21 mouse cellular contexts compared by ENCODE assay signal in genomic region chr6:17348011-17348410, GRCm38 (mm10). TPM values are rescaled to one million over a fixed set of nuclear protein-coding genes. Genes with fewer than 3 reads are reported as not detected.
DNase-seq lines count a peak whose midpoint lies in the region; ATAC-seq and TF ChIP-seq lines count a peak whose summit lies in the region.
"Had no signal": no experiment of that assay in that cellular context is flagged by ENCODE, and none has a peak within 500 bp of the region (broad histone marks: within the 10 kb centered on the region; RNA-seq: fewer than 3 reads in every experiment).

No protein-coding gene starts in this region.

- no peaks in the 10 kb centered on the region for H3K36me3 ChIP-seq in heart, embryonic 10.5 days
- no peaks in the 10 kb centered on the region for H3K36me3 ChIP-seq in myocyte (ENCODE audit: control insufficient read depth, insufficient read depth)
- H3K36me3 ChIP-seq in liver, embryonic 11.5 days (ENCODE audit: control insufficient read depth, insufficient read depth, low read length) = no peaks in the 10 kb centered on the region
- H3K36me3 ChIP-seq: embryonic facial prominence, embryonic 13.5 days; forebrain, embryonic 15.5 days; heart, embryonic 13.5 days; hindbrain, embryonic 15.5 days had no signal

- H3K27me3 ChIP-seq in heart, embryonic 10.5 days (ENCODE audit: insufficient read depth, poor library complexity, severe bottlenecking) = no peaks in the 10 kb centered on the region
- no peaks in the 10 kb centered on the region for H3K27me3 ChIP-seq in myocyte (ENCODE audit: control insufficient read depth, insufficient read depth, insufficient read length)
- H3K27me3 ChIP-seq in liver, embryonic 11.5 days (replicated peaks; ENCODE audit: control insufficient read depth, insufficient read depth, low read length) = no peaks in the 10 kb centered on the region
- H3K27me3 ChIP-seq: CH12.LX; embryonic facial prominence, embryonic 13.5 days; forebrain, embryonic 15.5 days; heart, embryonic 13.5 days; hindbrain, embryonic 15.5 days had no signal

- H3K79me2 ChIP-seq in myocyte (ENCODE audit: control insufficient read depth, insufficient read depth) = no peaks in the 10 kb centered on the region

- no peak for TF ChIP-seq POLR2A in myocyte (IDR thresholded peaks at IDR 0.05; ENCODE audit: insufficient read length, low read depth)

- H3K27ac ChIP-seq in heart, embryonic 10.5 days = no peak overlapping the region
- H3K27ac ChIP-seq in liver, embryonic 11.5 days (ENCODE audit: low read depth, low read length) = no peak overlapping the region
- H3K27ac ChIP-seq: embryonic facial prominence, embryonic 13.5 days; forebrain, embryonic 15.5 days; heart, embryonic 13.5 days; hindbrain, embryonic 15.5 days had no signal

- peak; percentile 55 for DNase-seq in heart, adult 11 months
- no peak for DNase-seq in heart, embryonic 10.5 days (ENCODE audit: low spot score)
- DNase-seq in 3T3-L1 (ENCODE audit: low read depth, low spot score) = peak; percentile 94
- peak; percentile 72 for DNase-seq in NIH3T3 (ENCODE audit: low read depth)
- DNase-seq in liver, embryonic 11.5 days (ENCODE audit: low spot score) = no peak
- no peak for DNase-seq in c-Kit-positive CD71-positive TER-119-positive erythroid progenitor cells, embryonic 14.5 days (ENCODE audit: low spot score)
- DNase-seq: adrenal gland, adult 8-10 months; adrenal gland, postnatal 36 days; cerebellum, adult 11-12 months; cerebellum, adult 9-10 months; cerebellum, postnatal 25 days; gastrocnemius, postnatal 10 days; heart, postnatal 36 days had no signal

- H3K4me2 ChIP-seq in myocyte (ENCODE audit: low read depth) = peak overlapping the region; percentile 35
- no peak overlapping the region for H3K4me2 ChIP-seq in liver, embryonic 11.5 days
- H3K4me2 ChIP-seq: embryonic facial prominence, embryonic 13.5 days; forebrain, embryonic 15.5 days; heart, embryonic 13.5 days; hindbrain, embryonic 15.5 days had no signal

- no peaks in the 10 kb centered on the region for H3K9me3 ChIP-seq in heart, embryonic 10.5 days
- no peaks in the 10 kb centered on the region for H3K9me3 ChIP-seq in liver, embryonic 11.5 days (ENCODE audit: control insufficient read depth, low read length)
- H3K9me3 ChIP-seq: embryonic facial prominence, embryonic 13.5 days; forebrain, embryonic 15.5 days; heart, embryonic 13.5 days; hindbrain, embryonic 15.5 days had no signal

- H3ac ChIP-seq in myocyte (ENCODE audit: control insufficient read depth, insufficient read length) = no peak overlapping the region

- no peak overlapping the region for H3K4me3 ChIP-seq in heart, embryonic 10.5 days
- H3K4me3 ChIP-seq in myocyte = no peak overlapping the region
- no peak overlapping the region for H3K4me3 ChIP-seq in liver, embryonic 11.5 days (ENCODE audit: low read depth, low read length)
- H3K4me3 ChIP-seq: embryonic facial prominence, embryonic 13.5 days; erythroblast, embryonic 14.5 days; forebrain, embryonic 15.5 days; heart, embryonic 13.5 days; hindbrain, embryonic 15.5 days had no signal

- no peak for ATAC-seq in liver, embryonic 11.5 days (replicated peaks; ENCODE audit: low FRiP score)
- ATAC-seq: forebrain, embryonic 15.5 days; intestine, embryonic 16.5 days had no signal

- no peaks in the 10 kb centered on the region for H3K4me1 ChIP-seq in heart, embryonic 10.5 days
- no peaks in the 10 kb centered on the region for H3K4me1 ChIP-seq in liver, embryonic 11.5 days (replicated peaks; ENCODE audit: control insufficient read depth, insufficient read depth, low read length)
- H3K4me1 ChIP-seq: embryonic facial prominence, embryonic 13.5 days; forebrain, embryonic 15.5 days; heart, embryonic 13.5 days; hindbrain, embryonic 15.5 days had no signal

- no peak overlapping the region for H3K9ac ChIP-seq in liver, embryonic 11.5 days (ENCODE audit: low read depth, low read length)
- H3K9ac ChIP-seq: embryonic facial prominence, embryonic 13.5 days; forebrain, embryonic 15.5 days; heart, embryonic 13.5 days; hindbrain, embryonic 15.5 days had no signal

- 82% methylated on average over 3 of the region's 3 CpGs for WGBS in heart, embryonic 10.5 days
- 75% methylated on average over 3 of the region's 3 CpGs for WGBS in liver, embryonic 11.5 days

TF ChIP-seq in myocyte, 11 proteins besides CTCF, POLR2A, EP300 and RAD21:
- TF ChIP-seq MYOD1 (IDR thresholded peaks at IDR 0.05; ENCODE audit: control insufficient read depth in 1 of 3, insufficient read length in 2 of 3, low read depth in 2 of 3) (peak in 1 of 3 experiments; percentile 11), E2F4 (IDR thresholded peaks at IDR 0.05; ENCODE audit: insufficient read depth) (no peak), MAX (IDR thresholded peaks at IDR 0.05; ENCODE audit: low read depth) (peak; percentile 2)
TF ChIP-seq in myocyte: peak in this region for 2.

RNA-seq across cellular contexts. Expression of gene Cav1, which starts 41.9 kb away (rescaled TPM):
- polyA plus RNA-seq in heart, embryonic 10.5 days (2016; fragmentation: Nextera tagmentation; extraction: Ambion mirVana) = 28.2 and 36.1 TPM in 2 replicates
- polyA plus RNA-seq in myocyte (2012; fragmentation: generic; extraction: Trizol) = 64.7 TPM
- 8.4 and 9.4 TPM in 2 replicates for polyA plus RNA-seq in liver, embryonic 11.5 days (2014; fragmentation: Nextera tagmentation; extraction: Ambion mirVana)
- polyA plus RNA-seq: erythroblast, embryonic 14.5 days had no signal

Comparison
In these comparisons a context has a peak if more than half of its experiments do, and no peak if none do; other contexts are left out.
1. DNase-seq: peak in heart, adult 11 months (single experiment), 3T3-L1 (single experiment) and NIH3T3 (single experiment); none in heart, embryonic 10.5 days (single experiment), liver, embryonic 11.5 days (single experiment) and c-Kit-positive CD71-positive TER-119-positive erythroid progenitor cells, embryonic 14.5 days (single experiment).